Mouse (Mus musculus) erythroid progenitor cell, adult 5-6 weeks (primary cell): ENCODE results near the gene Acp7. TPM values are rescaled to one million over a fixed set of nuclear protein-coding genes. Genes with fewer than 3 reads are reported as not detected.

Experiments
- ATAC-seq: replicated peaks from 2 replicates; pipeline ENCODE4 v1.8.0; 2016; ENCODE audit warnings: moderate number of reproducible peaks, mild to moderate bottlenecking, moderate TSS enrichment, inconsistent platforms; ENCODE audit not compliant: poor library complexity, low FRiP score, severe bottlenecking
- total RNA-seq, 2 experiments: library from RNA; stranded (forward) in 1 of 2; stranded (reverse) in 1 of 2; fragments of 150-400 nt in 1 of 2; fragments of 186-747, 209-891 nt in 1 of 2; gene quantifications; 2 replicates each; pipeline versions ENCODE4 v1.2.3 to v1.2.4; 2015 to 2017; ENCODE audit warnings: low replicate concordance in 2 of 2

The Acp7 gene
- total RNA-seq, 2 experiments from 2014 or later = not detected

DNA sequence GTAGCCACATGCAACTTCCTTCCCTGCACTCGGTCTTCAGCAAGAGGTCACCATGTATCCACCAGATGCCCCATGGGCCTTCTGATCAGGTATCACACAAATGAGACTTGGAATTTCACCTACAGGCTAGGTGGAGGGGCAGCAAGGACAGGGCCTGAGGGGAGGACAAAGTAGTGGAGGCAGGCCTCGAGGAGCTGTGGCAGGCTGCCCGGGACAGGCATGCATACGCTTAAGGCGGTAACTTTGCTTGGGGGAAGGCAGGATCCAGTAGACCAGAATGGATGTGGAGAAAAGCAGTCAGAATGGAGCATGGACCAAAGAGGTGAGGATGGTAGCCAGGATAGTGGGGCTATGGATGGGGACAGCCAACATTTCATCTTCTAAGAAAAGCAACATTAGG, 51.3 kb downstream of the Acp7 start:
- ATAC-seq = no peak

DNA sequence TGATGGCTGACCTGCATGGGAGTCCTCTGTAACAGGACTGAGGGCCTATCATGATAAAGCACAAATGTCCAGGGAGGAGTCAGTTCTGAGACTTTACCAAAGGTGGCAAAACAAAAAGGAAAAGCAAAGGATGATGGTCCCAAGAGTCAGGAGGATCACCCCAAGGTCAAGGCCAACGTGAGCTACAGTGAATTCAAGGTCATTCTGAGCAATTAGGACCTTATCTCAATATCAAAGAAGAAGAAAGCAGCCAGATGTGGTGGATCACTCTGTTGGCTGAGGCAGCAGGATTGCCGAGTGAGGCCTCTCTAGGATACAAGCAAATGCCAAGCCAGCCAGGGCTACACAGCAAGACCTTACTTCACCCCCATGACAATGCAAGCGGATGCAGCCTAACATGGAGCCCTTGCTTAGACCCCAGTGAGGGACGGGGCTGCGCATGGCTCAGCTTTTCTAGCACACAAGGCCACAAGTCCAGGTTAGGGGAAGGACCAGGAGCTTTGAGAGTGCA, 52.5 kb downstream of the Acp7 start:
- no peak for ATAC-seq

DNA sequence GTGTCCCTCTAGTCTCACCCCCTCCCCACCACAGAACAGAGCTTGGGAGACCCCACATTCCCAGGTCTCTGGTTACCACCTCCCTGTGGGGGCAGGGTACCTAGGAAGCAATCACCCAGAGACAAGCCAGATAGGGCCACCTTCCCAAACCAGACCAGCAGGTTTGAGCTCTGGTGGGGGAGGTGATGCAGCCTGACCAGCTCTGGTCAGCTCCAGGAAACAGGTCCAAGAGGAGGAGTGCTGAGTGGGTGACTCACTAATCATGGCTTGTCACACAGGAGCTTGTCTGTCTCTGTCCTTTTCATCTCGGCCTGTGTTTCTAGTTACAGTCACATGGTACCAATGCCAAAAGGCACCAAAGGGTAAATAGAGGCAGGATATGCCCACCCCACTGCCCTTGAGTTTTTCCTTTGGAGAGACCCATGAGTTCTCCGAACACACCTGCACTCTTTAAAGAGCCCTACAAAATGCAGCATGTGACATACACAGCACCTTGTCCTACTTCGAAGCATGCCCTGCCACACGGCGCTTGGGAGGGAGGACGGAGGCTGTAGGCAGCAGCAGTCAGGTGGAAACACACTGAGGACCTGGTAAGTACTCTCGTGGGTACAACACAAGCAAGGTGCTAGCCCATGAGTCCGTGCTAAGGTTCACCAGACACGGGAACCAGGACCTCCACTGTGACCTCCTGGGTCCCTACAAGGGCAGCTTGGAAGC, 53.1 kb downstream of the Acp7 start:
- ATAC-seq = no peak

DNA sequence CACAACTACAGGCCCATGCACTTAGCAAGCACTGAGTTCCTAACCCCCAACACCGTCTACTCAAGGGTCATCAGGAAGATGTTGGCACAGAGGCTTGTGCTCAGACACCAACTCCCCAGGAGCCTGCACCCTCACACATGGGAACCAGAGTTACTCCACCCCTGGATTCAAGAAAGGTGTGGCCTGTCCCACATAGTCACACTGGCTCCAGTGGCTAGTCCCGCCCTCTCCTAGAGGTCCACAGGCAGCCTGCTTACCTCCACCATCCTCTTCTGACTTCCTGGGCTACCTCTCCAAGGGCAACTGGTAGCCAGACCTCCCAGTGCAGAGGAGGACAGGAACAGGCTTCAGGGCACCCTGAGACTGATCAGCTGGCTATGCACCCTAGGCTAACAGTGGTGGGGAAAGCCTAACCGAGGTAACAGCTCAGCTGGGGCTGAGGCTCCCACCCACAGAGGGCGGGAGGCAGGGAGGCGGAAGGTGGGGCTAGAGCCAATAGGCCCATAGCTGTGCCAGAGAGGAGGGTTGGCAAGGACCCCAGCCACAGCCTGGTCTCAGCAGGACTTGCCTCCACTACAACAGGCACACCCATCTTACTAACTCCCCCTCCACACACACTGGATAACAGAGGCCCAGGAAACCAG, 54.7 kb downstream of the Acp7 start:
- peak; percentile 86 for ATAC-seq

DNA sequence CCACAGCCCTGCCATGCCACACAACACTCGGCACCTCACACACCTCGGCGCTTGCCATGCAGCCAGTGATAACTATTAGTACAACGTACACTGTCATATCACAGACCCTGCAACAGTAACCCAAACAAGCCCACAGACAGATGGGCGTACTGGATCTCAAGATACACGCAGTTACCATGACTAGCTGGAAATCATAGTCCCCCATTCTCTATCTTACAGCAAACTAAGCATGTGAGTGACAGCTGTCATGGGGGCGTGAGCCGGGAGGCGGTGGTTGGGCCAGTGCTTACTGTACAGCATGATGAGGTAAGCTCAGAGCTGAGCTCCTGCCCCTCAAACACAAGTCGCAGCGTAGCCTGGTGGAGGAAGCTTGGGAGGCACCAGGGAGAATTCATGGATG, 55.5 kb downstream of the Acp7 start:
- ATAC-seq = no peak

DNA sequence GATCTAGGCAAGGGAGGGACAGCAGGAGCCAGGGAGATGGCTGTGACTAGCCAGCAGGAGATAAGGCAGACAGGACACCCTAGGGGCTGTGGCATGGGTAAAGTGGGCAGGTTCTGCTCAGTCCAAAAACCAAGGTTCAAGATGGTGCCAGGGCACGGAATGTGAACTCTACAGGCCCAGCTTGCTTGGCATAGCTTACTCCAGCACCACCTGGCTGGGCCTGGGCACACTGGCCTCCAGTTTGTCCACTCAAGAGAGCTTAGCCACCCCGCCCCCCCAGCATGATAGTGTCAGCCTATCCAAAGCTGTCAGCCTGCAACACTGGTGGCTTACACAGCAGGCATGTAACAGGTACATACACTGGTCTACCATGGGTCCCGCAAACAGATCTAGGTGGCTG, 57.9 kb downstream of the Acp7 start:
- ATAC-seq = no peak

DNA sequence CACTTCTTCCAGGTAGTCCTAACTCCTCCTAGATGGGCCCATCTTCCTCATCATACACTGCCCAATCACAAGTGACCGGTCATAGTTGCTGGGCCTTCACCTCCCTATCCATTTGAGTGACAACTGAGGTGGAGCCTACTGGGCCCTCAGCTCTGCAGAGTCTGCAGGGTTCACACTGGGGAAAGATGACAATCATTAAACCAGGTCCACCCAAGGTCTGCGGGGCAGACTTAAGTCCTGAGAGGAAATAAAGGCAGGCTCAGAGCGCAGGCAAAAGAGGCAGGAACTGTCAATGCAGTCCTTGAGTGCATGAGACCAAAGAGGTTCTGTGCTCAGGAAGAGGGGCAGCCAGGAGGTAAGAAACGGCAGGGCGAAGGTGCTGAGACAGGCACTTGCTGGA, 58.4 kb downstream of the Acp7 start:
- no peak for ATAC-seq

DNA sequence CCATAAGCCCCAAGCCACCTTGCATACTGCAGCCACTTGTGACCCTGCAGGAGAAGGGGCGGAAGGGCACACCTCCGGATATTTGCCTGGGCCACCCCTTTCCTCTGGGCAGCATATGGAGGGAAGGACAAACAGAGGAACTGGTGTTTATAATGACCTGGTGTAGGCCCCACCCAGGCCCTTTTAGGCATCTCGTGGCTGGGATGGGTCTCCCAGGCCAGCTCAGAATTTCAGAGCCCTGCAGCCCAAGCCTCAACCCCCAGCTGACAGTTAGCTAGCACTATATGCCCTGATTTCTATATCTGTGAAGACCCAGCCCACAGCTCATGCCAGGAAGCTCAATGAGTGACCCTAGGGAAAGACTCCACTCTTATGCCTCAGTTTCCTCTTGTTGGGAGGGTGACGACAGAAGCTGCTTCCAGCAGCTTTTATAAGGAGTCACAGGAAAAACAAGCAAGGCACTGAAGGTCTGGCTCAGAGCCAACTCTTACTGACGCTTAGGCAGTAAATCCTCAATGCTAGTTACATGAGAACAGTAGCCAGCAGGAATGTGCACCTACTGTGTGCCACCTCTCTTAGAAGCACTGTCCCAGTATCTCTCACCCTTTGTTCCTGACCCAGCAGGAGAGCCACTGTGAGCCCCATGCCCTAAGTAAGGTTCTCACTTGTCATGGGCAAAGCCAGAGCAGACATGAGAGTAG, 60.0 kb downstream of the Acp7 start:
- no peak for ATAC-seq

DNA sequence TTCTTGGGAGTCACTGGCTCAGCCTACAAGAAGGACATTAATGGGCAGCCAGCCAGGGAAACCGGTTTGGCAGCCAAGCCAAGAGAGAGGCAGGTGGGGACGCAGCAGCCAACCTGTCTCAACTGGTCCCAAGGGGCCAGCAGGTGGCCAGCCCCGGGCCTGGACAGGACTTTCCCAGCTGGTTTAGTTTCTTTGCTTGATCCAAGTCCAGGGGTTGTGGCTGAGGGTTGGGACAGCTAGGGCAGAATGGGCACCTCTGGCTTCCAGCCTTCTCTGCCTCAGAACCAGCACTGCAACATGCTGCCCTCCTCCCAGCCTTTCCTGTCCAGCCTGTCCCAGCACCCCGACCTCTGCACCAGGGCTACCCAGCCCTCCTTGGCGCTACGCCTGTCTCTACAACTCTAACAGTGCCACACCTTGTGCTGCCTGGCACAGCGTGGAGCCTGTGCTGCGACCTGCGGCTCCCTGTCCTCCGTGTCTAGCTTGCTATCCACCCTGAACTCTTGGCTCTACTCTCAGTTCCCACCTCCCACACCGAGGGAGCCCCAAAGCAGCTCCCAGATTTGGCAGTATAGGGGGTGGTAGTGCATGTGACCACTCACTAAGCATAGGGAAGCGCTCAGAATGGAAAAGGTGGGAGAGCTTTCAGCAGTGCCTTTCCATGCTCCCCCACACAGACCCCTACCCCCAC, 60.7 kb downstream of the Acp7 start:
- ATAC-seq = no peak

DNA sequence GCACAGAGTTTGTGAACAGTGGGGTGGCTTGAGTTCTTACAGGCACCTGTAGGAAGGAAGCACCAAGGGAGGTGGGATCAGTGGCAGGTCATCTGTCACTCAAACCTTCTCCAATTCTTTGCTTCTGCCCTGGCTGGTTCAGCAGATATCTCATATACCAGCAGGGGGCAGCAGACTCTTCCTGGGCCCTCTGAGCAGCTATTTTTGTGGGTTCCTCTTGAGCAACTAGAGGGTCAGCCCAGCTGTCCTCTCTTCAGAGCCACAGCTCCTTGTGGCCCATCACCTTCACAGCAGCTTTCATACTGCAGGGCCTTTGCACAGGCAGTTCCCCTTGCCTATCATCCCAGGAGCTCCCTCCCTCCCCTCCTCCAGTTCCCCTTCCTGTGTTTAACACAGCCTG, 62.9 kb downstream of the Acp7 start:
- ATAC-seq = peak; percentile 64

DNA sequence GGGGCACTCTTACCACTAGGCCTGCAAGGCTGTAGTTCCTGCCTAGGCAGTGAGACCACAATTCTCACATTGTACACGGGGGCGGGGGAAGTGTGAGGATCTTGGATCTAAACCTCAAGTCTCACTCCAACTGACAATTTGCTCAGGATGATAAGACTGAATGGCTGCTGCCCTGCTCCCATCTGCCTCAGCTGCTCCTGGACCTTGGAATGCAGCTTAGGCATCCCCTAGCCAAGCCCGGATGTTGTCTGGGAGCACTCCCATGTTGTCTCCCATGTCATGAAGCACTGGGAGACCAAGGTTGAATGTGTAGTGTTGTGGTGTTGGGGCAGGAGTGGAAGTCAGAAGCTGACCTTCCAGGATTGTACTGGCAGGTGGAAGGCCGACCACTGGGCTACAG, 63.6 kb downstream of the Acp7 start:
- no peak for ATAC-seq

DNA sequence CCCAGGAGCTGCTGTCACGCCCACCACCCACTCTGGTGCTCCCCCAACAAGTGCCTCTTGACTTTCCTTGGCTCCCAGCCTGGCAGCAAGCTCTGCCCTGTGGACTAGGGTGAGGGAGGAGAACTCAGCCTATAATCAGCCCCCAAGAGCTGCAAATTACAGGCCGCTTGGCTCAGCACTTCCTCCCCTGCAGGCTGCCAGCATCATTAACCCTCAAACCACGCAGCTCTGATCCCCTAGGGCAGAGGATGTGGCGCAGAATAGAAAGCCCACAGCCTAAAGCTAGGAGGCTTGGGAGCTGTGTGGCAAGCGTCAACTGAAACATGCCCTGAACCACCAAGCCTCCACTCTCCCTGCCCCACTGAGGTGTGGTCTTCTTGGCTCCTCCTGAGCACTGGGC, 65.7 kb downstream of the Acp7 start:
- no peak for ATAC-seq

DNA sequence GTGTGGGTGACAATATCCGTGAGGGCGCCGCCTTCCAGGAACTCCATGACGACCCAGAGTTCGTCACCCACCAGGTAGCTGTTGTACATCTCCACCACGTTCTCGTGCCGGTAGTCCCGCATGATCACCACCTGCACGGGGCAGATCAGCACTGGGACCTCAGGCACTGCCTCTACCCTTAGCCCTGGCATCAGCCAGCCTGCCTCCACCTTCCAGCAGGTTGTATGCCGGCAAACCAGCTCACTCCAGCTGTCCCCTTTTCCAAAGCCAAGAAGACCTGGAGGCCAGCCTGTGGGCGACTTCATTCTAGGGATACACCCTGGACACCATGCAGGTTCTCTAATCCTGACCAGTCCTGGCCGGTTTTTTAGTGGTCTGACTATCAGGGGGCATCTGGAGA, 68.2 kb downstream of the Acp7 start:
- ATAC-seq = no peak

DNA sequence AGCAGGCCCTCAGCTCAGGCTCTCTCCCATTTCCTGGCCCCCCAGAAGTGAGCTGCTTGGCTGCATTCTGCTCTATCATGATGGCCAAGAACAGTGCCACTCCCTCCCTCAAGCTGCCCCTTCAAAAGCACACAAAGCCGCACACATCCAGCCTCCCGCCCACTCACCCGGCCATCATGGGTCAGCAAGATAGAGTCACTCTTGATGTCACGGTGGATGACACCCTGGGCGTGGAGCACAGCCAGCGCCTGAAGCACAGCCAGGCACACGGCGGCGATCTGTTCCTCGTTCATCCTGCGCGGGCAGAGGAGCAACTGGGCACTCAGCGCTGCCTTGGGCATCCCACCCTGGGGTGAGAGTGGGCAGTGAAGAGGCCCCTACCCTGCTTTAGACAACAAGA, 68.8 kb downstream of the Acp7 start:
- ATAC-seq = no peak

DNA sequence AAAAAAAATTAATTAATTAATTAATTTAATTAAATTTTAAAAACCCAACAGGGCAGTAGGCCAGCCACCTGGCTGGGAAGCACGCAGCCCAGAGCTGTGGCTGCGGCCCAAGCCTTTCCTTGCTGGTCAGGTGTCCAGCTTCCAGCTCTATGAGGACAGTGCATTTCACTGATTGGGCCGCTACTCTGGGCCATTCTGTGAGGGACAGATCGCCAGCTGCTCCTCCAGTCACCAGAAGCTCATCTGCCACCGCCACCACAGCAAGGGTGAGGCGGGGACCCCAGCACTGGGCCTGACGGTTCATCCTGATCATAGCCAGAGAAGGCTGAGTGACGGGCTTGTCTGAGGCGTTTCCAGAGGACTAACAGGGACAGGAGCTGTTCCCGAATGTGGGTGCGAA, 69.2 kb downstream of the Acp7 start:
- ATAC-seq = no peak

DNA sequence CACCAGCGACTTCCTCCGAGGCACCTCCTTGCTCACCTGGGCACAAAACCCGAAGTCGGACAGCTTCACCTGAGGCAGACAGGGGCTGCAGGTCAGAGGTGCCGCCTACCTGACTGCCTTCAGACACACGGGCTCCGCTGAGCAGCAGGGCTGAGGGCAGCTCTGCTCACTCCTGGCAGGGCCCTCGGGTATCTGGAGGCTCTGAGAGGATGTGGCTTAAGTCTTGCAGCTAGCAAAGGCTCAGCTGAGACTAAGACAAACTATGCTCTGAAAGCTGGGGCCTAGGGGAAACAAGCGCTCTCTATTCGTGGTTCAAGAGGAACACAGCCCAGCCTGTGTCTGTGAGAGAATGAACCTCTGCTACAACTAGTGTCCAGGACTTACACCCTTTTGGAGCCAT, 70.3 kb downstream of the Acp7 start:
- no peak for ATAC-seq

DNA sequence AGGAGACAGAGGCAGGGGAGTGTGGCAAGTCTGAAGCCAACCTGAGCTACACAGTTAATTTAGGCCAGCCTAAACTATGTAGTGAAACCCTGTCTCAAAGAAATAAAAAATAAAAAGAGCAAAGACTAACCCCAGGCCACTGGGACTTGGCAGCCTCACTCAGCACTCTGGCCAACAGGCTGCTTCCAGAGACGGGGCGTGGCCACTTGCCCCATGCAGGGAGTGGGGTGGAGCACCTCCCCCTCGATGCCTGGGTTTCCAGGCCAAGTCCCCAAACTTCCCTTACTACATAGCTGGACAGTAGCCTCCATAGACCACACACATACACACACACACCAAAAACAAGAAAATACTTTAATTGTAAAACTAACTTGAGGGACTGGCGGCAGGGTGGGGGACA, 72.6 kb downstream of the Acp7 start:
- no peak for ATAC-seq

DNA sequence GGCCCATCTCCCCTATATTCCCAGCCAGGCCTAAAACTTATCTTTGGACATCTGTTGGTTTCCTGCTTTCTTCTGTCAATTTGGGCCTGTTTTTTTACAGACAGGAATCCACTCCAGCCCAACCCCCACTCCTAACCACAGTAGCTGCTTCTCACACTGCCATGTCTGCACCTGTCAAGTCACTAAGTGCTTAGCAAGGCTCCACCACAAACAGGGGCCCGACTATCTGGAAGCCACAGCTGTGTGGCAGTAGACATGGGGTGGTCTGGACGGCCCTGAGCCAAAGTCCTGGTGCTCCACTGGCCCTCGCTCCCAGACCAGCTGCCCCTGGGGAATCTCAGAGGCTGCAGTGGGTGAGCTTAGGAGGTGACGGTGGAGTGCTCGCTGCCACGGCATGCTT, 73.4 kb downstream of the Acp7 start:
- ATAC-seq = no peak
